Mouse (Mus musculus): ENCODE data around the gene 2300009A05Rik.

The 2300009A05Rik gene

DNA sequence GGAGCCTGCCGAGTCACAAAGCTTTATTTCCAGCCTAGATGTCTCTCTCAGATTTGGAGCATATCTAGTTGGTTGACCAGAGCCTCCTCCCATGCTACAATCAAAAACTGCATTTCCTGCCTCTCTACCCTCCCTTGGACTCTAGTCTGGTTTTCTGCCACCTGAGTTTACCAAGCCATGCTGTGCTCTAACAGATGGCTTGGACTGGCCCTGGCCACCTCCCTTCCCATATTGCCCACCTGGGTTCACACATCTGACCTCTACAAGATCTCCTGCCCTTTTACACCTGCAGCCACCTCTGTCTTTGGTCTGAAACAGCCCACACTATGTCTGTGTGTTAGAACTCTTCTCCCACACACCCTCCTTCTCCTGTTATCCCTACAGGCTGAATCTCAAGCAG is 50.9 kb downstream of the 2300009A05Rik start:
- DNase-seq (ENCODE audit: low spot score): no peak

DNA sequence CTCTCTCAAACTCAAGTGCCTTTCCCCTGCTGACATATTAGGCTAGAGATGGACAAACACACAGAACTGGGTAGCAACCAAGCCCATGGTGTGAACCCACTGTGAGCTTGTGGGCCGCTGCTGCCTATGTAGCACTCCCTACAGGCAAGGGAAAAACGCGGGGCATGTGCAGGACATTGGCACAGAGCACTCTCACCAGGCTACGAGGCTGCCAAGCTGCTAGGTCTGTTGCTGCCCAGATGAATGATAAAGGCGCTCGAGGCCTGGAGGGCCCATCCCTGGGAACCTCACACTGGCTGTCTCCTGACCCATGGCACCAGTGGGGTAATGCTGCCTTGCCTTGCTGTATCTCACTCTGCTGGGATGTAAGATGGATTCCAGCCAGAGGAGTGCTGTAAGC is 53.0 kb downstream of the 2300009A05Rik start:
- no peak for DNase-seq (ENCODE audit: low spot score)
